Mouse (Mus musculus) adipocyte (in vitro differentiated cells): ENCODE measurements at regions not wholly inside any gene's neighbourhood (a gene's known extent, or its start where the extent isn't known, plus 50 kb on each side); places are given as distances from the start of the nearest gene placed in this dataset.

Experiments
- DNase-seq: peaks from one replicate; pipeline ENCODE4 v3.0.0-alpha.2; 2016; ENCODE audit warnings: low spot score

DNA sequence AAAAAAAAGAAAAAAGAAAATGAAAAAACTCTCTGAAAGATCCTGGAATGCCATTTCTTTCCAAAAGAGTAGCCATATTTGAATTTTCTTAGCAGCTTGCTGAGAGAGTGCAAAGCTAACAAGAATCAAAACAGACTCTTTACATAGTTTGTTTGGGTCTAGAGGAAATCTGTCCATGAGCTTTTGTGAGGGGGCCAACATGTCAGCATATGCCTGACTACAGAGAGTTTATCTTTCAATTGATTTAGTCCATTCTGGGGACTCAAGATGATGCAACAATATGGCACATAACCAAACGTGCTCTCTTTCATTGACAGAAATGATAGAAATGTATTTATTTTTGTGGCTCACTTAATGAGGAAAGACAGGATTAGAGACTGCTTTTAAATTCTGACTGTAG is 822.8 kb upstream of the Acvr2a start:
- no peak for DNase-seq

DNA sequence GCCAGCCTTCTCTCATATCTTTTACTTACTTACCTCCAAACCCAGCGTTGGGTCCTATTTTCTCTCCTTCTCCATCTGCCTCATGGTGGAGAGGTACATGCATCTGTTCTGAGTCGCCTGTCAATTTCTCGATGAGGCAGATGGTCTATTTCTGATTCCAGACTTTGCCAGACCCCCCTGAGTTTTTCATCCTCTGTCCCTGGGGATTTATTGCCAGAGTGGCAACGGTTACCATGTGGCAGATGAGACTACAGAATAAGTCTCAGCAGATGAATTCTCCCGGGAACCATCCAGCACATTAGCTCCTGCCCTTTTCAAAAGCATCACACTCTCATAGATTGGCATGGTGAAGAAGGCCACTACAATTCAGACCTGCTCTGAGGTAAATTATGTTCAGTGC is 819.7 kb upstream of the Acvr2a start:
- DNase-seq = no peak

DNA sequence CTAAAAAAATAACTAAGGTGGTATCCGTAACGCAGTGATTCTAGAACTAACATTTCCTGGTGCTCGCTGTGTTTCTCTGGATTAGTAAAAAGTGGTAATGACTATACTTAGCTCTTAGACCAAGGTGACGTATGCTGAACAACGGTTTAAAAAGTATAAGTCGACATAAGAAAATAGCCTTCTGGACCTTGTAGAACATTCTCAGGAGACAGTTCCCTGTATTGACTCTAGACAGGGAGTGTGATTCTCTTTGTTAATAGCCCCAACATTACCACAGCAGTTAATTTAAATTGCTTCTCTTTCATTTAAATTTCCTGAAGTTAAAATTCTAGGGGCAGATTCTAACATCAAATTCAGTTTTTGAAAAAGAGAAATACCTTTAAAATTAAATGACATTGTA is 812.7 kb upstream of the Acvr2a start:
- DNase-seq = no peak

DNA sequence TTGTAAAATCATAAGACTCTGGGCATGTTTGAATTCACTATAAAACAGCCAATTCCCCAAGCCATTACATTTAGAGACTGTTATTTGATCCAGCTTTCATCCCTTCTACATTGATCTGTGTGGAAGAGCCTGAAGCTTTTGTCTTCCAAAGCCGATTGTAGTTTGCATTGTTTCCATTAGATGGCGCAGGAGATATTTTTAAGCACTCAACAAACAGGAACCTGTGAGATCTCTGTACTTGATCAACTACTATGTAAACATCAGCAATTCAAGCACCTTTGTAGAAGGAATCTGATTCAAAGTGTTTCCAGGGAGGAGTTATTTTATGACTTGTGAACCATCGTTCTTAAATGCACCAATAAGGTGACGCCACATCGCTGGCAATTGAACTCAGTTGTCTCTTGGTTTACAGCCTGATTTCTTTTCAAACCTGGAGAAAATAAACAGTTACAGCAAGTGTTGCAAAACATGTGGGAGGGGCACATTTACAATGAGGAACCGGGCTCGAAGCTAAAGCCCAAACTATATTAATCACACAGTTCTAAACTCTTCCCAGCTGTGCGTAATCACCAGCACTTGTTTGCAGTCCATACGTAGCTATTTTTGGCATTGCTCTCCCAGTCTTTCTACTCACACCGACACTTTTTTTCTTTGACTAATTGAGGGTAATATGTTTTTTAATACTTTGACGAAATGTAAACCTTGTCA is 812.0 kb upstream of the Acvr2a start:
- peak; percentile 85 for DNase-seq

DNA sequence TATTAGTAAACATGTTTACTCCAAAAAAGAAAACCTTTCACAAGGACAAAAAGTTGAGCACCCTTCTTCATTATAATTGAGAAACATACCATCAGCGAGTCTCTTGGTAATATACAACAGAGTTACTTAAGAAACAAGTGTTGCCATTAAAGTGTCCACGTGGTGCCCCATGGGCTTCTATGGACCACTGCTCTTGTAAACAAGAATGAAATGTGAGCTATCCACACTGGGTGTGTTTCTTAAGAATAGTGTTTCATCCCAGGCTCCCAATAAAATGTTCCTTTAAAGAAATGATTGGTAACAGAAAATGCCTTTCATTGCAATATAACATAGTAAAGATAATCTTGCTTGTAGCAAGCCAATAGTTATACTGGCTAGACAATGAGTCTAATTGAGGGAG is 803.6 kb upstream of the Acvr2a start:
- DNase-seq = no peak

DNA sequence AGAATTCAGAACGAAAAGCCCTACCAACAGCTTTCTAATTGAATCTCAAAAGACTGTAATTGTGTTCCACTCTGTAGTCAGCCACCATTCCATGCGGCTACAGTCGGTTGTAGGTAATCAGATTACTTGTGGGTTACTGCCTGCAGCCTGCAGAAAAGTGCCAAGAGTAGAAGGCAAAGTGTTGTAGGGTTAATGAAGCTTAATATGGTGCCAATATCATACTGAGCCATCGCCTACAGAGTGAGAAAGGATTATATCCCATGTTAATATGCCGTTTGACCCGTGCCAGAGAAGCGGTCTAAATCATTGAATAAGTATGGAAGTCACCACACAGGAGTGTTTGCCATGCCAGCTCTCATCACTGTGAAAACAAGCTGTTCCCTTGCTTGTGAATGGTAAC is 786.4 kb upstream of the Acvr2a start:
- no peak for DNase-seq

DNA sequence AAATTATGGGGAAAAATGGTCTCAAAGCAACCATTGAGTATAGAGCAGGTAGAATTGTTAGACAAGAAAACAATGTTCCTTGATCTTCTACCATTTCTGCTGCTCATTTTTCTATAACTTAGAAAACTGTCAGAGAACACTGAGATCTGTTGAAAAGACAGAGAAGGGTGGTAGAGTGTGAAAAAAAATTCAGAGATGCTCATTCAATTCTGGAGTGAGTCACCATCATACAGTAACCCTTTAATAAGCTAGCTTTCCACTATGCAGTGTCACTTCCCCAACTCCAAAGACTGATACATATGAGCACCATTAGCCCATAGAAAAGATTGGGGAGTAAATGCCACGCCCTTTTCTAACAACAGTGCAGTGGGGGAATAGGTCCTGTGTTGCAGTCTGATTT is 752.5 kb upstream of the Acvr2a start:
- no peak for DNase-seq

- no peak for DNase-seq
Observed at GRCm38 (mm10) chr2:48063436-48063835, 750.5 kb upstream of the Acvr2a start.

GRCm38 (mm10) chr2:48065162-48065561 is 748.7 kb upstream of the Acvr2a start:
- no peak for DNase-seq

DNA sequence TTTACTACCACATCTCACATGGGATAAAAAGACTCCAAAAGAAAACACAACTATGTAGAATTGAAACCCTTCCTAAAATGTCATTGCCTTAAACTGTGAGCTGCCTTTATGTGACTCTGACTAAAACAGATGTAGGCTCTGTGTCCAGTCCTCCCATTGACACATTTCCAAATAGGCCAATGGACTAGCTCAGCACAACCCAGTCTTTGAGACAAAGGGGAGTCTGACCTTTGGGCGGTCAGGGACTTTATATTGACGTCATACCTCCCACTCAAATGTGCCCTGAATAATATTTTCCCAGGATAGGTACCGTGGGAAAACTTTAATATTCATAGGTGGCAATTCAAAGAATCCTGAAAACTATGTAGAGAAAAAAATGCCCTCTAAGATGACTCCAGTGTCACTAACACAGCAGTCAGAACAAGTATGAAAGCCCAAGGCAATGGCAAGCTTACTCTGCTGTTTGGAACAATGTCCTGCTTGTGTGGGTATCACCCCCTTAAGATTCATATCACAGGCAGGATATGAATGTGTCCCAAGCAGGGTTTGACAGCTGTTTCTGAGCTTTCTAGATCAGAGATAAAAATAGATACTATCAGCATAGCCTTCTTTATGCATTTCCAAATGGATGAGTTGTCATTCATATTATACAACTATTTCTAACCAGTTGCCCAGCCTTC is 731.6 kb upstream of the Acvr2a start:
- DNase-seq = no peak

DNA sequence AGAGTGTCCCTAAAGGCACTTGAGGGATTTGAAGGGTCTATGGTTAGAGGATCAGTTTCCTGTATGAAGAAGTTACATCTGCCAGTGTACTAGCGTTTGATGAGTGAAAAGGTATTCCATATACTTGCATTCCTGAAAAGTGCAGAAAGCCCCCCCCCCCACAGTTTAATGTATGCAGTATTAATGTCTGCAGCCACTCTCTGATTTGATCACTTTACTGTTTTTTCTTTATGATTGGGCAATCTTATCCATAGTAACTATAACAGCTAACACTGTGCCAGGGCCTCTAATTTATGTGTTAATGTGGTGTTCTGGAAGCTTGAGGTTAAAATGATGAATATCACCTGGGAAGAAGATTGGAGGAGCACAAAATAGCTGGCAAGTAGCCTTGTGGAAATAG is 715.6 kb upstream of the Acvr2a start:
- DNase-seq = no peak

GRCm38 (mm10) chr2:48098931-48099531 is 714.9 kb upstream of the Acvr2a start:
- DNase-seq = no peak

DNA sequence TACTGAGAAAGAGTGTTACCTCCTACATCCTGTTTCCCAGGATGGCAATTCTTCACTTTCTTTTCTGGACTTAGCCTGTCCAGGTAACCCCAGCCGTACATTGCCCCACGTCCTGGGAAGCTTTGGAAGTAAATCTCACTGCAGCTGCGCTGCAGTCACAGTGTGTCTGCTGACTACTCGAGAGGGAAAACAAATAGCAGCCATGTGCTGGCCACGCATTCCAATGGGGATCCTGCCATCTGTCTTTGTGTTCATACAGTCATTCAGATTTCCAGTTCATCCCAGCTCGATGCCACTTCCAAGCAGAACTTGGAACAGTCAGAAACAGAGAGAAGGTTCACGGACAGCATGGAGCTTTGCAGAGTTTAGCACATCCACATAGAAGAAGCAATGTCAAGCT is 690.2 kb upstream of the Acvr2a start:
- no peak for DNase-seq

GRCm38 (mm10) chr2:48138051-48138611 is 675.8 kb upstream of the Acvr2a start:
- DNase-seq = no peak

GRCm38 (mm10) chr2:48141281-48141680 is 672.6 kb upstream of the Acvr2a start:
- no peak for DNase-seq

DNA sequence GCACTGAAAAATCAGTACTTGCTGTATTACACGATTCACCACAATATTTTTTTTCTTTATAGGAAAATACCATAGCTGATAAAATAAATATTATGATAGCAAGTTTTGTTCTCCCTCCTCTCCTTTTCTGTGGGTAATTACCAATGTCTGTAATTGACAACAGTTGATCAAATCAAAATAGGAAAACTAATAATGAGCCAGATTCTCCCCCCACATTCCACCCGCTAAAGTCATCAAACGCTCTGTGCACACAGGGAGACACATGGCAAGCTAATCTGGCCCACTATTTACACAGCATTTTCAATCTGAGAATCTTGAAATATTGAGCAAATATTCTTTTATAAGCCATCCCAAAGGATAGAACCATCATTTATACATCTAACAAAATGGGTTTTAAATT is 659.2 kb upstream of the Acvr2a start:
- DNase-seq = no peak

- peak; percentile 54 for DNase-seq
Observed at GRCm38 (mm10) chr2:48172626-48173025, 641.3 kb upstream of the Acvr2a start.

DNA sequence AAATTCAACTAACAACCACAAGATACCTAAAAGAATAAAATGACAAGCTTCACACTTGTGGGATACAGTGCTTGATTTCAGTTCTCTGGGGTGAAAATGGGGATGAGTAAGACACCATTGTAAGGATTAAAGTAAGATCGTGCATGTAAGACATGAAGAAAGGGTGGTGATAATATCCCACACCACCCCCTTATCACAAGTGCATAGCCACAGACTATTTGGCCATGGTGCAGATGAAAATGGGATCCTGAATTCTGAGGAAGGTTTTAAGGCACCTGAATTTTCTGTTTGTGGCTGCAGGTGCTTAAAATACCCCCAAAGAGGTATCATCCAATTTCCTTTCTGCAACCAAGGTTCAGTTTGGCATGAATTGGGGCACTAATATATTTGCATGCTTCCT is 627.7 kb upstream of the Acvr2a start:
- no peak for DNase-seq

GRCm38 (mm10) chr2:48186609-48187008 is 627.3 kb upstream of the Acvr2a start:
- DNase-seq = peak; percentile 79

GRCm38 (mm10) chr2:48211804-48212203 is 602.1 kb upstream of the Acvr2a start:
- DNase-seq = no peak

GRCm38 (mm10) chr2:48220771-48221170 is 593.1 kb upstream of the Acvr2a start:
- peak; percentile 78 for DNase-seq

- no peak for DNase-seq
Observed at GRCm38 (mm10) chr2:48223084-48223799, 590.7 kb upstream of the Acvr2a start.

- no peak for DNase-seq
Observed at GRCm38 (mm10) chr2:48250174-48250573, 563.7 kb upstream of the Acvr2a start.
